Mouse (Mus musculus) heart, embryonic 13.5 days (tissue): ENCODE data around the gene Dpep3. TPM values are rescaled to one million over a fixed set of nuclear protein-coding genes. Genes with fewer than 3 reads are reported as not detected.
A peak's percentile ranks its signal among the peaks of the same experiment; 100 is the strongest.

Experiments used
- ATAC-seq: fragments of 200-750 bp; cut with Nextera tagmentation; 2 replicates; pipeline ENCODE4 v1.8.0; 2017; ENCODE audit warnings: moderate TSS enrichment; ENCODE audit not compliant: insufficient number of reproducible peaks, low FRiP score, low TSS enrichment; ENCODE audit errors: extremely low read depth
- H3K27ac ChIP-seq: fragments of 300-500 bp; sonication (generic); replicated peaks from 2 replicates; pipeline ENCODE4 v1.5.1; 2015; ENCODE audit warnings: moderate library complexity, mild to moderate bottlenecking, inconsistent platforms
- H3K27me3 ChIP-seq: fragments of 300-500 bp; sonication (generic); replicated peaks from 2 replicates; pipeline ENCODE4 v1.6.1; 2015; ENCODE audit warnings: mild to moderate bottlenecking, inconsistent platforms
- H3K36me3 ChIP-seq: fragments of 300-500 bp; sonication (generic); 2 replicates; pipeline ENCODE4 v1.6.1; 2015; ENCODE audit warnings: mild to moderate bottlenecking, inconsistent platforms
- H3K4me1 ChIP-seq: fragments of 300-500 bp; sonication (generic); 2 replicates; pipeline ENCODE4 v1.6.1; 2015; ENCODE audit warnings: inconsistent platforms
- H3K4me2 ChIP-seq: fragments of 300-500 bp; sonication (generic); 2 replicates; pipeline ENCODE4 v1.6.1; 2015; ENCODE audit warnings: inconsistent platforms, mild to moderate bottlenecking, moderate library complexity
- H3K4me3 ChIP-seq: fragments of 300-500 bp; sonication (generic); 2 replicates; pipeline ENCODE4 v1.5.1; 2015; ENCODE audit warnings: moderate library complexity, mild to moderate bottlenecking, inconsistent platforms
- H3K9ac ChIP-seq: fragments of 300-500 bp; sonication (generic); 2 replicates; pipeline ENCODE4 v1.6.1; 2015; ENCODE audit warnings: inconsistent platforms, mild to moderate bottlenecking, moderate library complexity
- H3K9me3 ChIP-seq: fragments of 300-500 bp; sonication (generic); 2 replicates; pipeline ENCODE4 v1.6.1; 2016; ENCODE audit warnings: inconsistent platforms
- WGBS: fragments of 180-500 bp; shearing (Covaris S2); methylation state at CpG from one replicate; pipeline ENCODE4 v1.1.7; 2015; ENCODE audit warnings: mixed read lengths; 5-methylcytosine and 5-hydroxymethylcytosine counted together
- polyA plus RNA-seq: library from polyadenylated mRNA; unstranded; fragments of >200 nt; fragmentation: Nextera tagmentation; extraction: Ambion mirVana; gene quantifications from 2 replicates; pipeline ENCODE4 v1.2.1, GENCODE M21; 2015

The Dpep3 gene
- polyA plus RNA-seq, 1 experiment from 2014 or later = not detected

DNA sequence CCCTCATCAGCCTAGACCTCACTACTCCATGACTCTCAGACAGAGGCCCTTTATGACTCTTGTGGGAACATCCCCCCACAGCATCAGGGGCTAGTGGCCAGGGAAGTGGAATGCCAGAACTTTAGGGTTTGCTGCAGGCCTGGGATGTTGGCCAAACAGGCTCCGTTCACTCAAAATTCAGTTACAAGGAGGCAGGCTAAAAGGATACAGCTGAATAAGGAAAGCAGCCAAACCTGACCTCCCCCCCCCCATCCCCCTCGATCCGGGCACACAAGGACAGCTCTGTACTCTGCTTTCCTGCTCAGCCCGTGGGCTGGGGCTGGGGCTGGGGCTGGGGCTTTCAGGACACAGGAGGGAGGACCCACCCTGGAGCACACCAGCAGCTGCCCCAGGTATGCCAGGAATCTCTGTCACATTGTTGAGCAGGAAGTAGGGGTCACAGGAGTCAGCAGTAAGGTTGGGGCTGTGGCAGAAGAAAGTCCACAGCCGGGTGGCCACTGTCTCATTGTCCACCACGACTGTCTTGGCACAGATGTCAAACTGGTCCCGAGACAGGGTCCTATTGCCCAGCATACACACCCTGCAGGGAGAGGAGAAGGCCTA lies 28.1 kb downstream of the Dpep3 start:
- H3K4me3 ChIP-seq = no peak overlapping the region
- H3K4me2 ChIP-seq = no peak overlapping the region
- H3K27me3 ChIP-seq = no peaks in the 10 kb centered on the region
- H3K9ac ChIP-seq = 0 out of 2 replicates have a peak overlapping the region, but pooled peaks have one; percentile 13
- peaks cover 40% of the 10 kb centered on the region for H3K4me1 ChIP-seq
- no peak for ATAC-seq
- H3K36me3 ChIP-seq = peaks cover 99% of the 10 kb centered on the region
- 25% methylated on average over 7 of the region's 7 CpGs for WGBS
- H3K9me3 ChIP-seq = no peaks in the 10 kb centered on the region
- H3K27ac ChIP-seq = peak overlapping the region; percentile 73

DNA sequence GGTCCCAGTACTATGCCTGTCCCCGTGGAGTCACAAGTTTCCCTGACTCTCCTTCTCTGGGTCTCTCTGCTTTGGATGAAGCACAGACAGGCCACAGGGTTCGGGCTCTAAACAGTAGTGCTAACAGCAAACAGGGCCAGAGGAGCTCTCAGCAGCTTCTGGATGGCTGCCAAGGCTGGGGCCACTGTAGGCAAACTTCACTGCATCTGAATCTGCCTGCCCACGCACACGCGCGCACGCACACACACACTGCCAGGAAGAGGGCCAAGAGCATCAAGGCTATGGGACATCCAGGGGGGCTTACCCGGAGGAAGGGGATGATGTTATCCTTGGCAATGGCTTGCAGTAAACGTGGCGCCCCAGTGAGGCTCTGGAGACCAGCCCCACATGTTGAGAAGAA lies 29.9 kb downstream of the Dpep3 start:
- Histone ChIP-seq H3K36me3 (peaks cover 99% of the 10 kb centered on the region), H3K9ac (peak overlapping the region; percentile 65), H3K27me3 (no peaks in the 10 kb centered on the region), H3K9me3 (no peaks in the 10 kb centered on the region), H3K4me1 (peaks cover 38% of the 10 kb centered on the region), H3K4me2 (no peak overlapping the region), H3K4me3 (no peak overlapping the region), H3K27ac (peak overlapping the region; percentile 70)
- WGBS = 35% methylated on average over 10 of the region's 10 CpGs
- peak; percentile 52; the same call in 1 of the 2 replicates for ATAC-seq

DNA sequence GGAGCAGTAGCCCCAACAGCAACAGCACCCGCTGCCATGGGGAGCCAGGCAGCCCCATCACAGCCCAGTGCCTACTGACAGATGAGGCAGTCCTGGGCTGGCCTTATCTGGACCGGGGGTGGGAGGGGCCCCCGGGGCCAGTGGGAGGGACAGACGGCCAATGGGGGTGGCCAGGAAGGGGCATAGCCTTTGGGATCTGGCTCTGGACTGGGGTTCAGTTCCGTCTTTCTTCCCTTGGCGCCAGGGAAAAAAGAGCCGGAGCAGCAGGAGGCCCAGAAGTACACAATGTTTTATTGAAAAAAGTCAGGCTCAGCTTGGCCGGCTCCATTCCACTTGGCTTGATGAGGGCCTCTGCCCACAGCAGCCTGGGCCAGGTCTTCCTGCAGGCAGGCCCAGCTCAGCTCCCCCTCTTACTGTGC lies 35.9 kb downstream of the Dpep3 start, which contains the start of gene Lcat:
TSS of gene Lcat (minus strand) at position 62 of the 419 bp plus-strand sequence.
- peaks cover 10% of the 10 kb centered on the region for H3K4me1 ChIP-seq
- no peak for ATAC-seq
- no peak within 1 kb of the TSS for H3K4me3 ChIP-seq
- H3K9ac ChIP-seq = no peak within 1 kb of the TSS
- WGBS = 75% methylated on average over 8 of the region's 8 CpGs
- H3K27me3 ChIP-seq = no peaks in the 10 kb centered on the region
- H3K4me2 ChIP-seq = no peak within 1 kb of the TSS
- H3K36me3 ChIP-seq = peaks cover 91% of the 10 kb centered on the region
- no peak within 1 kb of the TSS for H3K27ac ChIP-seq
- no peaks in the 10 kb centered on the region for H3K9me3 ChIP-seq

DNA sequence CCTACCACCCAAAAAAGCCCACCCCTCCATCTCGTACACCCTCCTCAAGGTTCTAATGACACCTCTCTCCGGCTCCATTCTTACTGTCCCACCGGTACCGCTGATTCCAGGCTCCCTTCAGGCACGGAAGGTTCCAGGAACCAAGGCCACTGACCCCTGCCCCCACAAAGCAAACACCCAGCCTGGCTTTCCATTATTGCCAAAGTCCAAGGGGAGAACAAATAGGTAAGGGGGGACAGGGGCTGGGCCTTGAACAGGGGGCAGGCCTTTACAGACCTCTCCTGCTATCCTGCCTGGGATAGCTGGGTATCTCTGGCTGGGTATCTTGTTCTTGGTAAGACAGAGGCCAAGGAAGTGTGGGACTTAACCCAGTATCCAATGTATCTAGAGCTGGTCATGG lies 36.7 kb downstream of the Dpep3 start:
- Histone ChIP-seq H3K4me3 (no peak overlapping the region), H3K36me3 (peaks cover 84% of the 10 kb centered on the region), H3K9ac (no peak overlapping the region), H3K27me3 (no peaks in the 10 kb centered on the region), H3K9me3 (no peaks in the 10 kb centered on the region), H3K4me1 (peaks cover 10% of the 10 kb centered on the region), H3K4me2 (no peak overlapping the region), H3K27ac (no peak overlapping the region)
- ATAC-seq = no peak
- WGBS = 96% methylated on average over 5 of the region's 5 CpGs

DNA sequence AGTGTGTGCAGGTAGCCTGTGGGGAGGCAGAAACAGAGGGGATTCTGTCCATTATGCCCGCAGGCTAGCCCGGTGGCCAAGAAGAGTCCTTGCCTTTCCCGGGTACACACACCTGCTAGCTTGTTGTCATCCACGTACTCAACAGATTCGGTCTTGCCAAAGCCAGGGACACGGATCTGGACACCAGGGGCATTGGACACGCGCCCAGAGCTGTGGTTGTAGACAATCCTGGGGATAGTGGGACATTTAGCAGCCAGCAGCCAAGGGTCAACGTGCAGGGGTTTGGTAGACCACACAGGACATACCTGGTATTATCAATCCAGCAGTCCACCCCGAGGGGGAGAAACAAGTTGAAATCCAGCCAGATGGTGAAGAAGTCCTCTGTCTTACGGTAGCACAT lies 37.2 kb downstream of the Dpep3 start:
- ATAC-seq = no peak
- peaks cover 78% of the 10 kb centered on the region for H3K36me3 ChIP-seq
- no peaks in the 10 kb centered on the region for H3K27me3 ChIP-seq
- H3K9ac ChIP-seq = no peak overlapping the region
- no peak overlapping the region for H3K27ac ChIP-seq
- H3K4me2 ChIP-seq = no peak overlapping the region
- no peak overlapping the region for H3K4me3 ChIP-seq
- no peaks in the 10 kb centered on the region for H3K9me3 ChIP-seq
- 88% methylated on average over 11 of the region's 11 CpGs for WGBS
- peaks cover 10% of the 10 kb centered on the region for H3K4me1 ChIP-seq

GRCm38 (mm10) chr8:105938306-105938669 lies 40.9 kb downstream of the Dpep3 start, which contains the start of gene Psmb10:
Gene Psmb10 (minus strand): TSS chr8:105938444.
- peak within 1 kb of the TSS; percentile 98 for H3K4me2 ChIP-seq
- peaks cover 47% of the 10 kb centered on the region for H3K36me3 ChIP-seq
- peak within 1 kb of the TSS; percentile 85 for H3K4me3 ChIP-seq
- peaks cover 24% of the 10 kb centered on the region for H3K4me1 ChIP-seq
- ATAC-seq = no peak
- H3K27ac ChIP-seq = peak within 1 kb of the TSS; percentile 95
- WGBS = 19% methylated on average over 4 of the region's 4 CpGs
- no peaks in the 10 kb centered on the region for H3K9me3 ChIP-seq
- no peaks in the 10 kb centered on the region for H3K27me3 ChIP-seq
- H3K9ac ChIP-seq = peak within 1 kb of the TSS; percentile 93

DNA sequence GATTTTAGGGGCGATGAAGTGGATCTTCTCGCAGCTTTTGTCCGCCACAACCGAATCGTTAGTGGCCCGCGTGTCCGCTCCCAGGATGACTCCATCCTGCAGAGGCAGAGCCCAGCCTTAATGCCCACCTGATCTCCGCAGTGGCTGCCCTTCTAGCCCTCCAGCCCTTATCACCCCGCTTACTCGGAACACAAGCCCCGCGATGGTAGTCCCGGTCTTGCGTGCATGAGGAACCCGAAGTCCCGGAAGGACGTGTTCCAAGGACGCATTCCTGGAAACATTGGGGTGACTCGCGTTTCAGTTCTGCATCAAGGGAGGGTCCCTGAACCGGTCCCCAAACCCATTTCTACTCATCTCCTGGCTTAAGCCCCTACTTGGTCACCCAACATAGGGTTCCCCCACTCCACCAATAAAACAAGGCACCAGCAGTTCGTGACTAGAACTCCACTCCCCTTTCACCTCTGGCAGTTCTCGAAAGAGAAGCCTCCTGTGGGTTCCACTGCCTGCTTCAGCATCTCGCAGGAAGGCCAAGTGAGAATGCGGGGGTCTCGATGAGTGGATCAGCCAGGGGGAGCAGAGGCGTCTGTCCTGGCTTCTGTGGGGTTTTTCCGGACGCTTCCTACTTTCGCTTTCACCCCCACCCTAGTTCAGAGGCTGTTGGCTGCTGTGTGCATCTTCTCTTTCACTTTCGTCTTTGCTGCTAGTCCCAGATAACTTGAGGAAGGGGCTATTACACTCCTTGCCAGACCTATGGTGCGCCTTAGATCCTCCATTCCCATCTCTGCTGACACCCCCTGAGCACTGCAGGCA lies 41.5 kb downstream of the Dpep3 start:
- peaks cover 24% of the 10 kb centered on the region for H3K4me1 ChIP-seq
- no peaks in the 10 kb centered on the region for H3K27me3 ChIP-seq
- peak overlapping the region; percentile 98 for H3K4me2 ChIP-seq
- under 1% methylated on average over 33 of the region's 33 CpGs for whole genome bisulfite sequencing
- H3K9ac ChIP-seq = peak overlapping the region; percentile 93
- H3K4me3 ChIP-seq = peak overlapping the region; percentile 85
- peaks cover 45% of the 10 kb centered on the region for H3K36me3 ChIP-seq
- ATAC-seq = no peak
- peak overlapping the region; percentile 95 for H3K27ac ChIP-seq
- H3K9me3 ChIP-seq = no peaks in the 10 kb centered on the region

GRCm38 (mm10) chr8:105936866-105937475 lies 42.3 kb downstream of the Dpep3 start:
- Histone ChIP-seq H3K9me3 (no peaks in the 10 kb centered on the region), H3K36me3 (peaks cover 45% of the 10 kb centered on the region), H3K4me3 (peak overlapping the region; percentile 85), H3K4me1 (peaks cover 24% of the 10 kb centered on the region), H3K9ac (peak overlapping the region; percentile 93), H3K27ac (peak overlapping the region; percentile 95), H3K4me2 (peak overlapping the region; percentile 98), H3K27me3 (no peaks in the 10 kb centered on the region)
- WGBS = under 1% methylated on average over 30 of the region's 30 CpGs
- peak; percentile 71 for ATAC-seq

GRCm38 (mm10) chr8:105935863-105936603 lies 43.2 kb downstream of the Dpep3 start:
- 28% methylated on average over 7 of the region's 7 CpGs for WGBS
- Histone ChIP-seq H3K27me3 (no peaks in the 10 kb centered on the region), H3K36me3 (peaks cover 38% of the 10 kb centered on the region), H3K9me3 (no peaks in the 10 kb centered on the region), H3K4me3 (peak overlapping the region; percentile 85), H3K4me1 (peaks cover 24% of the 10 kb centered on the region), H3K9ac (peak overlapping the region; percentile 85), H3K4me2 (peak overlapping the region; percentile 98), H3K27ac (peak overlapping the region; percentile 95)
- ATAC-seq = no peak

- WGBS = 48% methylated on average over 6 of the region's 6 CpGs
- no peaks in the 10 kb centered on the region for H3K9me3 ChIP-seq
- no peak overlapping the region for H3K4me3 ChIP-seq
- no peak overlapping the region for H3K9ac ChIP-seq
- no peak overlapping the region for H3K27ac ChIP-seq
- ATAC-seq = no peak
- H3K36me3 ChIP-seq = peaks cover 36% of the 10 kb centered on the region
- H3K4me2 ChIP-seq = no peak overlapping the region
- peaks cover 24% of the 10 kb centered on the region for H3K4me1 ChIP-seq
- H3K27me3 ChIP-seq = no peaks in the 10 kb centered on the region
These were observed 44.1 kb downstream of the Dpep3 start for GRCm38 (mm10) chr8:105935105-105935504.

DNA sequence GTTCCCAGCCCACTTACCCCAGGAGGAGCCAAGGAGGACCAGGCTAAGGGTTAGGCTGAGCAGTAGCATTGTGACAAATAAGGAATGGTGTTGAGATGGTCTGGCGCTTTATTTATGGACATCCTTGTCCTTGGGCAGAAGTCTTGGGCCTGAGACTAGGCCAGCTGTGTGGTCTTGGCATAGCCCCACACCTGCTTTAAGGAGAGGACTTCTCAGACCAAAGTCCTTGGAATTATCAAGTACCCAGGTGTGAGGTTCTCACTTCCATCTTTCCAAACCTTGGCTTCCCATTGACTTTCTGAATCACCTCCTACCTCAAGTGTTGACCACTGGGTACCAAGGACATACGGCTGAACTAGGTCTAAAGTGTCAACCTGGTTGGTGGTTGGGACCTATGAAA lies 45.5 kb downstream of the Dpep3 start, which contains the start of gene Ctrl:
TSS of gene Ctrl (minus strand) at position 101 of the 400 bp plus-strand sequence.
- 78% methylated on average over 2 of the region's 2 CpGs for WGBS
- no peak within 1 kb of the TSS for H3K9ac ChIP-seq
- no peaks in the 10 kb centered on the region for H3K27me3 ChIP-seq
- H3K36me3 ChIP-seq = peaks cover 33% of the 10 kb centered on the region
- H3K9me3 ChIP-seq = no peaks in the 10 kb centered on the region
- peaks cover 22% of the 10 kb centered on the region for H3K4me1 ChIP-seq
- ATAC-seq = no peak
- no peak within 1 kb of the TSS for H3K4me3 ChIP-seq
- no peak within 1 kb of the TSS for H3K4me2 ChIP-seq
- no peak within 1 kb of the TSS for H3K27ac ChIP-seq
